Comparison of ENCODE assay signal across 17 mouse cellular contexts in the genomic region with DNA sequence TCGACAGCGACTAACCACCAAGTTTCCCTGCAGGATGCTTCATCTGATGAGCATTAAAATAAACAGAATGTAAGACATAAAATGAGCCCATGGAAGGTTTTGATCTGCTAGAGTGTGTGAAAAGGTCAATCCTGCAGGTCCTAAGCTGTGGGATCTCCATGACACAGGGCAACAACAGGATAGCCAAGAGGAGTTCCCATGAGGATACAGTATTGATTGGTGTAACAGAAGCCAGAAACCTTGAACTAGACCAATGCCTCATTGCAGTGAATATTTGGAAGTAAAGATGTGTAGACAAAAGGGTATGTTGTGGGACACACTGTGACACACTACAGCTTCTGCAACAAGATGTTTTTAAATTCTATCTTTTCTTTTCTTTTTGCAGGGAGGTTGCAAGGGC. TPM values are rescaled to one million over a fixed set of nuclear protein-coding genes. Genes with fewer than 3 reads are reported as not detected.
A peak's percentile ranks its signal among the peaks of the same experiment; 100 is the strongest.
DNase-seq lines count a peak whose midpoint lies in the region; TF ChIP-seq lines count a peak whose summit lies in the region.
"Had no signal": no experiment of that assay in that cellular context is flagged by ENCODE, and none has a peak within 500 bp of the region (broad histone marks: within the 10 kb centered on the region; RNA-seq: fewer than 3 reads in every experiment).

No protein-coding gene starts in this region.

- DNase-seq in gastrocnemius, adult 2 months = no peak
- DNase-seq in gastrocnemius, adult 8-10 months (ENCODE audit: low spot score in 2 of 2) = no peak
- no peak for DNase-seq in heart, adult 2 months
- no peak for DNase-seq in heart, postnatal 36 days
- DNase-seq: adrenal gland, adult 8-10 months; B cell, adult 2 months; cerebellum, adult 11-12 months; cerebellum, adult 9-10 months had no signal

- no peak for TF ChIP-seq EP300 in heart, adult 2 months (IDR thresholded peaks at IDR 0.05; ENCODE audit: insufficient read depth, low read depth, low read length)

- intact Hi-C loops in gastrocnemius, adult 2 months (cut with DNase I) = no loop called here
- intact Hi-C loops in heart, adult 2 months (cut with DNase I) = loop anchor here (2.0 kb wide), 1 partner anchor 13 kb away; no protein-coding TSS in a partner anchor
- intact Hi-C loops in heart, postnatal 36 days (cut with DNase I) = no loop called here

- 86% methylated on average over 2 of the region's 2 CpGs for WGBS in heart, adult 2 months

- H3K79me2 ChIP-seq in heart, adult 2 months (replicated peaks; ENCODE audit: control insufficient read depth, insufficient read depth, low read length) = no peaks in the 10 kb centered on the region

- H3K27ac ChIP-seq in gastrocnemius, adult 2 months = peak overlapping the region; percentile 52
- H3K27ac ChIP-seq in heart, adult 2 months = peak overlapping the region; percentile 4; the same call in 1 of the 2 replicates
- peak overlapping the region; percentile 79 for H3K27ac ChIP-seq in embryonic fibroblast, embryonic 13.5 days (ENCODE audit: insufficient read depth, low read length)
- H3K27ac ChIP-seq: embryonic facial prominence, embryonic 10.5 days; embryonic facial prominence, embryonic 12.5 days; forebrain, embryonic 10.5 days; forebrain, embryonic 12.5 days had no signal

- peaks cover 8% of the 10 kb centered on the region for H3K4me1 ChIP-seq in heart, adult 2 months (ENCODE audit: control insufficient read depth, insufficient read depth, low read length)
- H3K4me1 ChIP-seq in embryonic fibroblast, embryonic 13.5 days (ENCODE audit: control insufficient read depth, insufficient read depth, low read length) = peaks cover 16% of the 10 kb centered on the region
- H3K4me1 ChIP-seq: embryonic facial prominence, embryonic 10.5 days; embryonic facial prominence, embryonic 12.5 days; forebrain, embryonic 10.5 days; forebrain, embryonic 12.5 days had no signal

- no peaks in the 10 kb centered on the region for H3K27me3 ChIP-seq in heart, adult 2 months (ENCODE audit: control insufficient read depth, insufficient read depth, low read length)
- H3K27me3 ChIP-seq: CH12.LX; embryonic facial prominence, embryonic 12.5 days; forebrain, embryonic 12.5 days; Patski had no signal

- no peak overlapping the region for H3K9ac ChIP-seq in heart, adult 2 months (ENCODE audit: low read depth, low read length)
- H3K9ac ChIP-seq: embryonic facial prominence, embryonic 12.5 days; forebrain, embryonic 12.5 days had no signal

- no peak for TF ChIP-seq CTCF in gastrocnemius, adult 2 months (IDR thresholded peaks at IDR 0.05)
- no peak for TF ChIP-seq CTCF in heart, adult 2 months (IDR thresholded peaks at IDR 0.05)
- TF ChIP-seq CTCF in embryonic fibroblast, embryonic 13.5 days (IDR thresholded peaks at IDR 0.05; ENCODE audit: borderline replicate concordance, insufficient read depth, low read length) = no peak

- no peak for TF ChIP-seq POLR2A in heart, adult 2 months (IDR thresholded peaks at IDR 0.05; ENCODE audit: insufficient read depth, low read depth, low read length)
- no peak for TF ChIP-seq POLR2A in embryonic fibroblast, embryonic 13.5 days (IDR thresholded peaks at IDR 0.05; ENCODE audit: low read depth, low read length)

- no peak overlapping the region for H3K4me3 ChIP-seq in gastrocnemius, adult 2 months
- no peak overlapping the region for H3K4me3 ChIP-seq in heart, adult 2 months
- no peak overlapping the region for H3K4me3 ChIP-seq in embryonic fibroblast, embryonic 13.5 days (ENCODE audit: insufficient read depth, low read length)
- H3K4me3 ChIP-seq: embryonic facial prominence, embryonic 10.5 days; embryonic facial prominence, embryonic 12.5 days; erythroblast, embryonic 14.5 days; forebrain, embryonic 10.5 days; forebrain, embryonic 12.5 days had no signal

- peaks cover 11% of the 10 kb centered on the region for H3K36me3 ChIP-seq in heart, adult 2 months (ENCODE audit: control insufficient read depth, insufficient read depth, low read length)
- H3K36me3 ChIP-seq: embryonic facial prominence, embryonic 10.5 days; forebrain, embryonic 10.5 days; G1E had no signal

RNA-seq across cellular contexts. Expression of a gene that starts 18.4 kb away (rescaled TPM):
- 100 to 1,000 TPM; 100 to 129 TPM for total RNA-seq in gastrocnemius, adult 2 months (2021)
- 100 to 1,000 TPM in 1 of 4 experiments, 10 to 100 TPM in 3; 85.0 to 103 (median 88.3) TPM for total RNA-seq in gastrocnemius, adult 8-10 months (2022)
- 100 to 1,000 TPM; 424 to 434 TPM for total RNA-seq in heart, adult 2 months (2021)
- 641 and 822 TPM in 2 replicates for polyA plus RNA-seq in heart, adult 2 months (2012; rRNA removed)
- total RNA-seq in heart, postnatal 36 days (2021) = 100 to 1,000 TPM; 398 to 441 TPM
- polyA plus RNA-seq in embryonic fibroblast, embryonic 13.5 days (2011; ENCODE audit: insufficient read length, low read depth, missing spikeins) = 684 and 894 TPM in 2 replicates

RNA-seq across cellular contexts. Expression of a gene that starts 29.3 kb away (rescaled TPM):
- total RNA-seq in gastrocnemius, adult 2 months (2021) = under 1 TPM; 0.23 to 0.39 TPM
- under 1 TPM in 2 of 4 experiments, not detected in 2; 0.27 to 0.56 TPM for total RNA-seq in gastrocnemius, adult 8-10 months (2022)
- total RNA-seq in heart, adult 2 months (2021) = 1 to 10 TPM in 1 of 2 experiments, under 1 TPM in 1; 0.44 to 1.3 TPM
- polyA plus RNA-seq in heart, adult 2 months (2012; rRNA removed) = 1.8 and 1.9 TPM in 2 replicates
- under 1 TPM; 0.28 to 0.46 TPM for total RNA-seq in heart, postnatal 36 days (2021)
- polyA plus RNA-seq in embryonic fibroblast, embryonic 13.5 days (2011; ENCODE audit: insufficient read length, low read depth, missing spikeins) = not detected in 2 replicates

RNA-seq across cellular contexts. Expression of a gene that starts 34.9 kb away (rescaled TPM):
- 1 to 10 TPM; 6.6 to 8.2 TPM for total RNA-seq in gastrocnemius, adult 2 months (2021)
- total RNA-seq in gastrocnemius, adult 8-10 months (2022) = 1 to 10 TPM; 7.1 to 8.3 (median 7.6) TPM
- 10 to 100 TPM; 13.6 to 14.8 TPM for total RNA-seq in heart, adult 2 months (2021)
- 33.2 and 36.9 TPM in 2 replicates for polyA plus RNA-seq in heart, adult 2 months (2012; rRNA removed)
- 10 to 100 TPM; 15.3 TPM for total RNA-seq in heart, postnatal 36 days (2021)
- 35.9 and 38.8 TPM in 2 replicates for polyA plus RNA-seq in embryonic fibroblast, embryonic 13.5 days (2011; ENCODE audit: insufficient read length, low read depth, missing spikeins)

Comparison
In these comparisons a context has a peak if more than half of its experiments do, and no peak if none do; other contexts are left out.
1. H3K27ac ChIP-seq: peak in every context shown above with its lines; median percentile 79 in embryonic fibroblast, embryonic 13.5 days; 52 in gastrocnemius, adult 2 months; 4 in heart, adult 2 months.